Mouse (Mus musculus) heart, adult 9 months (tissue): ENCODE results near the gene Strap.
A peak's percentile ranks its signal among the peaks of the same experiment; 100 is the strongest.

Experiments used
- DNase-seq, 2 experiments: peaks; one replicate each; pipeline ENCODE4 v3.0.0; 2022; ENCODE audit warnings: low spot score in 2 of 2

The Strap gene

GRCm38 (mm10) chr6:137722220-137722931, 12.5 kb upstream of the Strap start:
- no peak for DNase-seq

GRCm38 (mm10) chr6:137723898-137724297, 11.0 kb upstream of the Strap start:
- peak in 1 of 2 experiments; percentile 58 for DNase-seq

- DNase-seq: no peak
These were observed 425 bp upstream of the Strap start for GRCm38 (mm10) chr6:137734460-137734845.

GRCm38 (mm10) chr6:137735671-137736238, 877 bp downstream of the Strap start:
- no peak for DNase-seq

- no peak for DNase-seq
These were observed 6.1 kb downstream of the Strap start for GRCm38 (mm10) chr6:137740972-137741371.

GRCm38 (mm10) chr6:137744700-137745099, 9.8 kb downstream of the Strap start:
- DNase-seq: no peak

- no peak for DNase-seq
These were observed 12.5 kb downstream of the Strap start for GRCm38 (mm10) chr6:137747174-137747928.

- no peak for DNase-seq
These were observed 16.8 kb downstream of the Strap start for GRCm38 (mm10) chr6:137751551-137752274.

- no peak for DNase-seq
These were observed 17.4 kb downstream of the Strap start for GRCm38 (mm10) chr6:137752275-137752655.

- DNase-seq: peak; percentile 70 to 74
These were observed 19.4 kb downstream of the Strap start, which contains the start of gene Dera for GRCm38 (mm10) chr6:137754056-137754856. Gene Dera (plus strand): TSS chr6:137754546.

GRCm38 (mm10) chr6:137754857-137755232, 20.0 kb downstream of the Strap start:
- DNase-seq: no peak

DNA sequence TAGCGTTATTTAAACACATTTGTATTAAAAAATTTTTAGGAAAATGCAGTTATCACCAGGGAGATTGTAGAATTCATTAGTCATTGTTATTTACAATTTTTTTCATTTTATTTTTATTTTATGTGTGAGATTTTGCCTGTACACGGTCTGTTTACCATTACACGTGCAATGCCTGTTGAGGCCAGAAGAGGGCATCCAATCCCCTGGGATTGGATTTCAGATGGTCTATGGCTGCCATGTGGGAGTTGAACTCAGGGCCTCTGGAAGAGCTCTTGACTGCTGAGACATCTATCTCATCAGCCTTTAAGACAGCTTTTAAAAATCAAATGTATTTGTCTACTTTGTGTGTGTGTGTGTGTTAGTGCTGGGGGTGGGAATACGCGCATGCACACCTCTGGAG, 21.4 kb downstream of the Strap start:
- DNase-seq: no peak

- DNase-seq: no peak
These were observed 23.0 kb downstream of the Strap start for GRCm38 (mm10) chr6:137757891-137758290.

DNA sequence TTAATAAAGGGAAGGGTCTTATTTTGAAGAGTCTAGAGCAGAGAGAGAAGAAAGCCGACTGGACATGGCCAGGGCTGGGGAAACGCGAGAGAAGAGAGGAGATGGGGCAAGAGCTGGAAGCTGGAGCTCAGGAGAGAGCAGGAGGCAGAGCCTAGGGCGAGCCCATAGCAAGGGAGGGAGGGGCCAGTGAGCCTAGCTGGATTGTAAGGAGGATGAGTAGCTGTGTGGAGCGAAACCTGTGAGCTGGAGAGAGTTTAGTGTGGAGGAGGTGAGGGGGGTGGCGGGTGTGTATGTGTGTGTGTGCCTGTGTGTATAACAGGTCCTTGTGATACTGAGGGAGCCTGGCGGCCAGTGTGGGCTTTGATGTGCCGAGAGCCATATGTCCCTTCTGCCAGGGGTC, 24.8 kb downstream of the Strap start:
- DNase-seq: no peak

GRCm38 (mm10) chr6:137760966-137761365, 26.1 kb downstream of the Strap start:
- DNase-seq: no peak

- no peak for DNase-seq
These were observed 29.8 kb downstream of the Strap start for GRCm38 (mm10) chr6:137764572-137765210.

- no peak for DNase-seq
These were observed 31.3 kb downstream of the Strap start for GRCm38 (mm10) chr6:137766177-137766576.

GRCm38 (mm10) chr6:137771621-137772250, 36.9 kb downstream of the Strap start:
- no peak for DNase-seq

DNA sequence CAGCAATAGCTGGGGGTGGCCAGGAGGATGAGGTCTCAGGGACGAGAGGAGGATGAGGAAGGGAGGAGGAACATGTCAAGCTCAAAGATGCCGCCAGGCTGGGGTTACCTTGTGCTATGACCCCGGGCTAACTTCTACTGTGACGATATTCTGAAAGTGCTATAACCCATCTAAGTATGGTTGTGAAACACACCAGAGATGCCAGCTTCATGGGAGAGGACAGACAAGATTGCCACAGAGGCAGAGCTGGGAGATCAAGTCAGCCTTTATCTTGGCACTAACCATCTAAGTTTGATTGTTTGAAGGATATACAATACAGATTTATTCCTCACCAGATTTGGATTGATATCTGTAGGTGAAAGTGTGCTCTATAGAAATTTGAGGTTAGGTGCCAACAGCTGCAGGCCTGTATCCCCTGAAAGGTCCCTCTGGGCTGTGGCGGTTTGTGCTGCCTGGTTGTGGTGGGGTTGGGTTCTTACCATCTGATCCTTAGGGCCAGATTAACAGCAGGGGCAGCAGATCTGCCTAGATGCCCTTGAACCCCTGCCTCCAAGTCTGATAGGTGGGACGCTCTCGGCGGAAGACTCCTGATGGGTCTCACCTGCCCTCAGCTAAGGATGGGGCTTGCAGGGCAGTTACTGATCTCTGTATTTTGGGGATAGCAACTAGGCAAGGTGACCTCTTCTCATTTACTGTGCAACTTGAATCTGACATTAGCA, 38.2 kb downstream of the Strap start:
- no peak for DNase-seq

DNA sequence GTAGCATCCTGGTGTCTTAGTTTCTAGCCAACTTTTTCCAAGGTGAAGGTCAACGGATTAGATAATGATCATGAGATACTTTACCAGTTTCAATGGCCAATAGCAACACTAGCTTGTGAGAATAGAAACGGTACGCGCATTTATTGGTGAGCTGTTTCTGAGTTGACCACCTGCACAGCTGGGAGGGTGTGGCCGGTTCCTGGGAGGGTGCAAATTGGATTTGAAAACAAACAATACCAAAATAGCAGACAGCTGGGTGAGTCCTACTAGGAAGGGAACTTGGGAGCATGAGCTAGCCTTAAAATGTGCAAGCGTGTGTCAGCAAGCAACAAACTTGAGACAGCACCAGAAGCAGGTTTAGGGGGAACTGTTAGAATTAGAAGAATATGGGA, 38.8 kb downstream of the Strap start:
- DNase-seq: no peak
